Mouse (Mus musculus) effector memory CD4-positive, alpha-beta T cell, adult 5 months (primary cell): Measurements from ENCODE around the gene Ndufa4. TPM values are rescaled to one million over a fixed set of nuclear protein-coding genes. Genes with fewer than 3 reads are reported as not detected.

Experiments
- polyA plus RNA-seq: library from polyadenylated mRNA; unstranded; fragments of 100-300 nt; shearing (Covaris generic); gene quantifications from one replicate; pipeline ENCODE4 v1.2.1, GENCODE M21; 2017

Ndufa4 gene
- polyA plus RNA-seq = 283 TPM

DNA sequence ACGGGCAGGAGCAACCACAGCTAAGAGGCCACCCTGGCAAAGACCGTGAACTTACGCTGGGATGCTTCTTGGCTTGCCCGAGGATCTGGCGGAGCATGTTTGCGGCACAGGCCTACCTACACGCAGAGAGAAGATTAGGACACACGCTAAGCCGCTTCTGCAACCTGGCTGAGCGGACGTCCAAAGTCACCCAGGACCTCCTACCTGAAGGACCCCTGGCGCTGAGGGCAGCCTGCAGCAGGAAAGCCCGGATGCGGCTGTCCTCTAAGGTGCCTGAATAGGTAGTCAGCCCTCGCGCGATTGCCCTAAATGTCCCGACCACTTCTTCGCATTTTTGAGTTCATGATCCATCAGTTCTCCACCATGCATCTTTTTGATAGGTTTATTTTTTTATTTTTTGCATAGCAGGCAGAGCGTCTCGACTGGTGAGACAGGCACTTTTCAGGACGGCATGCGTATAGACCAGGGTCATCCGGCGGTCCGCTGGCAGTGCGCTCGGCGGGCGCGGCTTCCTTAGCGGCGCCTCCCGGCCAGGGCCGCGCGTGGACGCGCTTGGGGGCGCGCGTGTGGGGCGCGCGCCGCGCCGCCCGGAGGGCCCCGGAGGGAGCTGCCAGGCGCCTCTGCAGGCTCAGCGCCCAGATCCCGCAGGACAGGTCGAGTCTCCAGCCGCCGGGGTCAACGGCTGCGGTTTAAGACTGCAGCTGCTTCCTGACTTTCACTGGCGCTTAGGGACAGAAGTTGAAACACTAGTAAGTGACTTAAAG lies at the start of gene Ndufa4, which contains the start of gene Phf14:
Gene Ndufa4, minus strand, starts transcription at position 229 of the 764 bp plus-strand sequence.
Gene Phf14, plus strand, starts transcription at position 541 of the 764 bp plus-strand sequence.

Other genes starting within 250 kb of the Ndufa4 start
- gene Phf14, start 312 bp upstream of the Ndufa4 start, polyA plus RNA-seq = 35.5 TPM